Mouse (Mus musculus): ENCODE data around the gene Prrxl1.

The Prrxl1 gene

GRCm38 (mm10) chr14:32628584-32628983 is 29.4 kb downstream of the Prrxl1 start:
- no peak for DNase-seq

DNA sequence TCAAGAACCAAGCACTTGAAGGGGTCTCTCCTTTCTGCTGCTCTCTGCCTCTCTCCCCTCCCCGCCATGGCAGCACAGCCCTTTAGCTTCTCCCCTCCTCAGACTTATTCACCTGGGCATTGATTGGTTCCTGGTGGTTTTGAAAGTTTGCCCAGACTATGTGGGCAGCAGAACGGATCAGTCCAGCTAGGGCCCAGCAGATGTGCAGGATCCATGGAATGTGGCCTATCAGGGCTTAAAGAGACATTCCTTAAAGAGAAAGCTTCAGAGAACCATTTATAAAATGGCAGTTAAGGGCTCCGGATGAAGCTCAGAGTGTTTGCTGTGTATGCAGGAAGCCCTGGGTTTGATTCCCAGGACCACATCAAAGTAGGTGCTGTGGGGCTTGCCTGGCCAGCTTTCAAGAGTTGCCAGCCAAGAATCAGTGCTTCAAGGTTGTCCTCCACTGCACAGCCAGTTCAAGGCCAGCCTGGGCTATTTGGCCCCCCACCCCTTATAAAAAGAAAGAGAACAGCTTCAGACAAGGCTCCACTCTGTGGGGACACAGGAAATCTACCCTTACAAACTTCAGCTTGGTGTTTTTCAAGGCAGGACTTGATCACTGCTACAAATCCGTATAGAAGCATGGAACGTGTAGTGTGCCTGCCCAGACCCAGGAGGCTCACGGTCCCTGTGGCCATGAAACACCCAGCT is 33.8 kb downstream of the Prrxl1 start:
- no peak for DNase-seq

DNA sequence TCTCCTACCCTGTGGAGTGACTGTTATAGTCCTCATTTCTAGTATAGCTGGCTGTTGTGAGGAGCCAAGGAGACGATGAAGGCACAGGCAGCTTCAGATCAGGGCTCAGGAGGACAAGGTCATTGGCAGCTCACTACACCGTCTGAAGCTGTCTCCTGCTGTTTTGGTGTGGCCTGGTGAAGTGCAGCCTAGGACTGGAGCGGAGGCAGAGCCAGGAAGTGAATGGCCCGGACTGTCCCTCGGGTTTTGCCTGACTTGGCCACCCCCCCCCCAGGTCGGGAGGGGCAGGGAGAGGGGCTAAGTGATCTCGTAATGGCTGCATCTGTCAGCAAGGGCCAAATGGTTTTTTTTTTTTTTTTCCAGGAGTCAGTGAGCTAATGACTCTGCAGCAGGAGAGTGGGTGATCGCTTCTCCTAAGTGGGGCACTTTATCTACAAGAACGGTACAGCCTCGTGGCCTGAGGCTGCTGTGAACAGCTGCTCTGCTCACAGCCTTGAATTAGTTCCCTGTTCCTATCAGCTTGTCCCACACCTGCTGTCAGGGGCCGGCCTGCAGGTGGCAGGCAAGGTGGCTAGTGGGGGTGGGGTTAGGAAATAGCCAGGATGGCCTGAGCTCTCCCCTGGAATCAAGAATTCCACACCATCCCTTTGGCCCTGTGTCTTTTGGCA is 34.9 kb downstream of the Prrxl1 start:
- no peak for DNase-seq

DNA sequence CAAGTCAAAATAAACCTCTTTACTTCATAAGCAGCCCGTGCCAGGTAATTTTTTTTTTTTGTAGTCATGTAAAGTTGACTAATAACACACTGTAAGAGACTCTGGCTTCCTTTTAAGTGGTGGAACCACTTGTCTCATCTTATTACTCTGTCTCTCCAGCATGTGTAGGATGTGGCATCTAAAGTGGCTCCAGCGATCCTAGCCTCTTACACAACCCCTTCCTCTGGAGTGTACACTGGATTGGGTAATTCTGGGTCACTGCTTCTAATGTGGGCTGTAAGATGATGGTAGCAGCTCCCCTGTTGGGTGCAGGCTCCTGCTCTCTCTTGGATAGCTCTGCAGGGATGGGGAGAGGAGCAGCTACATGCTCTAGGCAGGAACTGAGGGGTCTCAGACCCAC is 39.3 kb downstream of the Prrxl1 start:
- no peak for DNase-seq

DNA sequence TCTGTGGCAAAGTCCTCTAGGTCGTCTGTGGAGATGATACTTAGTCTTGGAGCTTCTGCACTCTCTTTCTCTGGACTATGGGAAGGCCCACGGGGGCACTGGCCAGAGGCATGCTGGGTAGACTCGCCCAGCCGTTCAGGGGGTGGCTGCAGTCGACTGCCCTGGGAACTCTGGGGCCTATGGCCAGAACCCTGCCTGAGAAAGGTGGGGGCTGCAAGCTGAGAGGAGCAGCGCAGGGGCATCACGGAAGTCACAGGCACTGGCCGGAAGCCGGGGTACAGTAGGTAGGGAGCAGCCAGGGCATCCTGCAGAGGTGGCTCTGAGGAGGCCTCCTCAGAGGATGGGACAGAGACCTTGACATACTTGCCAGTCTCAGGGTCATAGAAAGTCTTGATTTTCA is 60.6 kb downstream of the Prrxl1 start:
- no peak for DNase-seq

- no peak for DNase-seq
Measured at GRCm38 (mm10) chr14:32663099-32663498, 63.9 kb downstream of the Prrxl1 start.

- DNase-seq, result no peak
Measured at GRCm38 (mm10) chr14:32673178-32673577, 74.0 kb downstream of the Prrxl1 start.

GRCm38 (mm10) chr14:32678565-32678964 is 79.4 kb downstream of the Prrxl1 start:
- DNase-seq, result no peak

DNA sequence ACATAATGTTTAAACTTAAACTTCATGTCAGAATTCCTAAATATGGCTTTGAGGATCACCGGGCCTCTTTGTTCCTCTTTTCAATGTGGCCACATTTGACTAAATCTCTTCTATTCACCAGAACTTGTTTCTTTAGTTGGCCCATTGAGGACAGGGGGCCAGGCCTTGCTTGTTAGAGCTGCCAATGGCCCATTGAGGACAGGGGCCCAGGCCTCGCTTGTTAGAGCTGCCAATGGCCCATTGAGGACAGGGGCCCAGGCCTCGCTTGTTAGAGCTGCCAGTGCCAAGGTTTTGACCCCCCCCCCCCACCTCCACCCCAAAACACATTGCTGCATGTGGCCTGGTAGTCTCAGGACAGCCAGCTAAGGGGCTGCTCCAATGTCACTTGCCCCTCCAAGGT is 82.4 kb downstream of the Prrxl1 start:
- no peak for DNase-seq

DNA sequence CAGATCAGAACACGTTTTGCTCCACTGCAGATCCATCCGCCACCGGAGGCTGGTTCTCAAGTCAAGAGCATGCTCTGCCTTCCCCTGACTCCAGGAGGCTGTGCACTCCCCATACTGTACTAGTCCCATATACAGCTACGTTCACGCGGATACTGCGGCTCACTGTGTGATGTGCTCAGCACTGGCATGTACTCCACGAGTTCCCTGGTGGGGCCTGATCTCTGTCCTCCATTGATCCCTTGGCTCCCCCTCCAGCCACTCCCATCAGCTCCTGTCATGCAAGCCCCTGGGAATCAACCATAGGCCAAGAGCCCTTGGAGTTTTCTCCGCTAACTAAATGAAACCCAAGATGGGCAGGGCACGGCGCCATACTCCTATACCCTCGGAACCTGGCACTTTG is 83.3 kb downstream of the Prrxl1 start:
- DNase-seq, result no peak

DNA sequence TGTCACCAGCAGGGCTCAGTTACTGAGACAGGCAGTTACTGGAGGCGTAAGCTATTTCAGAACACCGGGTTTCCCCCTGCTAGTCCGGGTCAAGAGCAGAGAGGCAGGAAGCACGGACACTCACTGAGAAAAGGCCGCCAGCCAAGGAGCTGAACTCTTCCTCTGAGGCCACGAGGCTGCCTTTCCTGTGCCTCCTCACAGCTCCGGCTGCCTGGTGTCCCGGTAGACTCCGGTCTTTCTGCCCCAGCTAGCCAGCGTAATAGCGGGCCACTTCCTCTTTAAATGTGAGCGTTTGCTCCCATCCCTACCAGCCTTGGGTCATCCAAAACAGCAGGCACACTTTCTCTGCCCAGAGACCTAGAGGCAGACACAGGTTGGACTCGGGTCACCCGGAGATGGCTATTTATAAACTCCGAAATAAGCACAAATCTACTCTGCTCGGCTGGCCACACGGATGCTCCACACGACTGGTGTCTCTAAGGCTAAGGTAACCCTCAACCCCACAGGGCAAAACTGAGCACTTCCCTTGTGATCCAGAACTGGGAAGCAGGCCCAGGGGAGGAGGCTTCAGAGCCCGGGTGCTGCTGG is 84.1 kb downstream of the Prrxl1 start:
- DNase-seq, result peak; percentile 14

DNA sequence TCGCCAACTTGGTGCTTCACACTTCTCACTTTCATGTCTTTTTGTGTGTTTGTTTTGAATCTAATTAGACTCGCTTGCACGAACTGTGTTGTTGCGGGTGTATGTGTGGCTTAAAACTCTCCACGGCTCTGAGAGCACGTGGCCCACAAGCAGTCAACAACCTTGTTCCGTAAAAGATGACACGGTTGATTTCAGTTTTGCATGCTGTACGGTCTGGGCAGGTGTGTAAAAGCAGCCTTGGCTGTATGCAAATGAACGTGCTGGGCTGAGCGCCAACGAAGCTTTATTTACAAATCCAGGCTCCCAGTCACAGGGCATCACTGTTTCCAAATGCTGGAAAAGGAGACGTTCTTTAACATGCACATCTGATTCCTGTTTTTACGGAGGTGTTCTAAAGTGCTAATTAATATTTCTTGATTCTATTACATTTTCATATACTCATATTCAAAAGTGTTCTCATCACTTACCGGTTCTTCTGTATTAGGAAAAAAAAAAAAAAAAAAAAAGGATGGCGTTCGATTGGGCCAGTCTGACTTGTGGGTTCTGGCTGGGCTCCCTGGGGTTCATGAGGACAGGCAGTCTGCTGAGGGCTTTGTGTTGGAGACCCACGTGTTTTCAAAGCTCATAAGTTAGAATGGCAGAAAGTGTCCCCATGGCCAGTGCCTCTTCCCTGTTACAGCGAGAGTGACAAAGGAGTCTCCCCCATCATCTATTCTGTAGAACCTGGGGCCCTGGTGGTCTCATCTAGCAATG is 85.0 kb downstream of the Prrxl1 start:
- DNase-seq, result peak; percentile 40

DNA sequence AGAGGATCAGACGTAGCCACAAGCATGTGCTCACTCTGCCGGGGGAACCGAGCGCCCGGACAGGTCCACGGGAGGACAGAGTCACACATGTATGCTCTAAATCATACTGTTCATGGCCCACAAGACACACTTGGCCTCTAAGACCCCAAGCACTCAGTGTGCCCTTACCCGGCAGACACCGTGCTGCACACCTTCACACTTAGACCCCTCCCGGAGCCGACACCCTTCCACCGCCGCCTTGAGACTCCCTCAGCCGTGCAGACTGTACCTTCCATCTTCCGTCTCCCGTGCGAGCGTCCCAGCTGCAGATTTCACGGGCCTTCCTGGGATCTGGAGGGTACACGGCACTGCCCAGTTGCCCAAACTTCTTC is 85.5 kb downstream of the Prrxl1 start:
- DNase-seq, result no peak

- no peak for DNase-seq
Measured at GRCm38 (mm10) chr14:32685124-32685826, 86.1 kb downstream of the Prrxl1 start, which contains the start of gene 3425401B19Rik. TSS of gene 3425401B19Rik (minus strand) at chr14:32685293.

DNA sequence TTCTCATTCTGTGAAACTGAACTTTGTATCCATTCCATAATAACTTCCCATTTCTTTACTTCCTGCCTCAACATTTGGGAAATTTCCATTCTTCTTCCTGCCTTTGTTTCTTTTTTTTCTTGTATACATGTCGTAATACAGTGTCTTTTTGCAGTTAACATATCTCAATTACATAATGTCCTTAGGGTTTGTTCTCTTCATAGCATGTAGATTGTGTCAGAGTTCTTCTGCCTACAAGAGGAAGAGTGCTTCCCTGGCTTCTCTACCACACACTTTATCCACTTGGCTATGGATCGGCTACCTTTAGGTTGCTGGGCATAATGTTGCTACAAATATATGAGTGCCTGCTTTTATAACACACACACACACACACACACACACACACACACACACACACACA is 96.7 kb downstream of the Prrxl1 start:
- no peak for DNase-seq

DNA sequence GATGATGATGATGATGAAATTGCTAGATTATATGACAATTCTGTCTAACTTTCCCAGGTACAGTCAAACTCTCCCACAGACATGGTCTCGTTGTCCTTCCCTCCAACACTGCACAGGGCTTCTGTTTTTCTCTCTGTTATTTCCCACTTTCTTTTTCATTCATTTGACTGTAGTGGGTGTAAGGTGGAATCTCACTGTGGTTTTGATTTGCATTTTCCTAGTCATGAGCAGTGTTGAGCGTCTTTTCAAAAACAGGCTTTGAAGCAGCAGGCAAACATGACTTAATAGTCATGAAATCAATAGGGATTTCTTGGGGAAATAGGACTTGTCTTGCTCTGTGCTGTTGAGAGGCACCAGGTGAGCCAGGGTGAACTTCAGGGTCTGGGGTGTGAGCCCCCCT is 97.1 kb downstream of the Prrxl1 start:
- DNase-seq, result no peak

DNA sequence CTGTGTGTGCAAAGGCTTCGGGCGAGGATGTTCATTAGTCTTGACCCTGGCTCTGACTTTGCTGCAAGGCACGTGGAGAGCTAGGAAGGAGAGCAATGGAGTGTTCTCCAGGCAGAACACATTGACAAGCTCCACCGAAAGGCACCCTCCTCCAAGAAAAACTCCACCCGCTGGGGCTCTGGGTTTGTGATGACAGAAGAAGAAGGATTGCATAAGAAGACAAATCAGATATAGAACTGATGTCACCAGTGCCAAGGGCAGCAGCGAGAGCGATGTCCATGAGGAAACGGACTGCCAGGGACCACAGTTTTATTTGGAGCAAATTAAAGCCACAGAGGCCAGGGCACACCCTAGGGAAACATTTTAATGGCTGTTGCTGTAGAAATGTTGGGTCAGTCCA is 98.6 kb downstream of the Prrxl1 start:
- DNase-seq, result no peak

GRCm38 (mm10) chr14:32698556-32698955 is 99.3 kb downstream of the Prrxl1 start:
- DNase-seq, result no peak
